Mouse (Mus musculus) lung, embryonic 14.5 days (tissue): Measurements from ENCODE around the gene Ssbp3. TPM values are rescaled to one million over a fixed set of nuclear protein-coding genes. Genes with fewer than 3 reads are reported as not detected.
A peak's percentile ranks its signal among the peaks of the same experiment; 100 is the strongest.

Source experiments
- ATAC-seq: fragments of 200-750 bp; cut with Nextera tagmentation; 2 replicates; pipeline ENCODE4 v1.8.0; 2017; ENCODE audit warnings: mild to moderate bottlenecking, moderate TSS enrichment, moderate library complexity; ENCODE audit not compliant: insufficient read depth
- DNase-seq: peaks from one replicate; pipeline ENCODE4 v3.0.0-alpha.2; 2015
- H3K27ac ChIP-seq: fragments of 300-500 bp; sonication (generic); 2 replicates; pipeline ENCODE4 v1.5.1; 2014; ENCODE audit warnings: low read depth, mild to moderate bottlenecking, moderate library complexity
- H3K27me3 ChIP-seq: fragments of 300-500 bp; sonication (generic); 2 replicates; pipeline ENCODE4 v1.6.1; 2014; ENCODE audit warnings: low read length, control low read depth; ENCODE audit not compliant: insufficient read depth
- H3K36me3 ChIP-seq: fragments of 300-500 bp; sonication (generic); 2 replicates; pipeline ENCODE4 v1.6.1; 2014; ENCODE audit warnings: control low read depth; ENCODE audit not compliant: insufficient read depth
- H3K4me1 ChIP-seq: fragments of 300-500 bp; sonication (generic); 2 replicates; pipeline ENCODE4 v1.6.1; 2014; ENCODE audit warnings: antibody characterized with exemption, control low read depth; ENCODE audit not compliant: insufficient read depth
- H3K4me2 ChIP-seq: fragments of 300-500 bp; sonication (generic); 2 replicates; pipeline ENCODE4 v1.6.1; 2014; ENCODE audit warnings: mild to moderate bottlenecking
- H3K4me3 ChIP-seq: fragments of 300-500 bp; sonication (generic); 2 replicates; pipeline ENCODE4 v1.5.1; 2014; ENCODE audit warnings: low read depth, low read length
- H3K9ac ChIP-seq: fragments of 300-500 bp; sonication (generic); 2 replicates; pipeline ENCODE4 v1.6.1; 2014
- H3K9me3 ChIP-seq: fragments of 300-500 bp; sonication (generic); 2 replicates; pipeline ENCODE4 v1.6.1; 2016; ENCODE audit warnings: low read depth, low read length, control low read depth
- CTCF ChIP-seq: IDR thresholded peaks from 2 replicates; pipeline ENCODE4 v1.5.1; 2016; ENCODE audit warnings: antibody characterized with exemption, low read depth
- WGBS: fragments of 180-500 bp; shearing (Covaris S2); extraction: QIAGEN DNeasy Blood & Tissue Kit; methylation state at CpG from one replicate; pipeline ENCODE4 v1.1.7; 2014; 5-methylcytosine and 5-hydroxymethylcytosine counted together
- polyA plus RNA-seq: library from polyadenylated mRNA; unstranded; fragments of >200 nt; fragmentation: Nextera tagmentation; extraction: Ambion mirVana; gene quantifications from 2 replicates; pipeline ENCODE4 v1.2.1, GENCODE M21; 2014

Gene Ssbp3
- polyA plus RNA-seq, 1 experiment from 2014 or later: 80.2 TPM

GRCm38 (mm10) chr4:106985899-106986832 lies 75.7 kb downstream of the Ssbp3 start:
- no peak overlapping the region for H3K4me3 ChIP-seq
- WGBS: 21% methylated on average over 15 of the region's 15 CpGs
- H3K27ac ChIP-seq: peak overlapping the region; percentile 79; the same call in 1 of the 2 replicates
- no peak overlapping the region for H3K4me2 ChIP-seq
- TF ChIP-seq CTCF: no peak
- peaks cover 30% of the 10 kb centered on the region for H3K4me1 ChIP-seq
- no peaks in the 10 kb centered on the region for H3K27me3 ChIP-seq
- H3K9ac ChIP-seq: peak overlapping the region; percentile 34; the same call in 1 of the 2 replicates
- no peaks in the 10 kb centered on the region for H3K9me3 ChIP-seq
- 0 out of 2 replicates have a peak, but pooled peaks cover 3% of the 10 kb centered on the region for H3K36me3 ChIP-seq
- peak; percentile 63 for DNase-seq
- ATAC-seq: peak; percentile 55

- Histone ChIP-seq H3K27me3 (no peaks in the 10 kb centered on the region), H3K4me3 (no peak overlapping the region), H3K4me2 (peak overlapping the region; percentile 33; the same call in 1 of the 2 replicates), H3K4me1 (peaks cover 26% of the 10 kb centered on the region), H3K27ac (peak overlapping the region; percentile 76; the same call in 1 of the 2 replicates), H3K36me3 (peaks cover 3% of the 10 kb centered on the region; the same call in 1 of the 2 replicates), H3K9me3 (no peaks in the 10 kb centered on the region), H3K9ac (0 out of 2 replicates have a peak overlapping the region, but pooled peaks have one; percentile 13)
- ATAC-seq (peak; percentile 51; the same call in 1 of the 2 replicates), DNase-seq (peak; percentile 82)
- WGBS: 19% methylated on average over 7 of the region's 7 CpGs
- TF ChIP-seq CTCF: peak; percentile 74
These were observed 77.3 kb downstream of the Ssbp3 start for GRCm38 (mm10) chr4:106987725-106988364.

- peaks cover 21% of the 10 kb centered on the region for H3K4me1 ChIP-seq
These were observed 78.4 kb downstream of the Ssbp3 start for GRCm38 (mm10) chr4:106988886-106989225.

GRCm38 (mm10) chr4:106989226-106989983 lies 78.9 kb downstream of the Ssbp3 start:
- Histone ChIP-seq H3K9me3 (no peaks in the 10 kb centered on the region), H3K9ac (no peak overlapping the region), H3K4me2 (no peak overlapping the region), H3K27ac (peak overlapping the region; percentile 19; the same call in 1 of the 2 replicates), H3K36me3 (peaks cover 3% of the 10 kb centered on the region; the same call in 1 of the 2 replicates), H3K4me3 (no peak overlapping the region), H3K27me3 (no peaks in the 10 kb centered on the region), H3K4me1 (peaks cover 21% of the 10 kb centered on the region)
- 59% methylated on average over 10 of the region's 10 CpGs for WGBS
- DNase-seq (peak; percentile 62), ATAC-seq (no peak)
- peak; percentile 74 for TF ChIP-seq CTCF

More at GRCm38 (mm10) chr4:106988886-106989225, 78.4 kb downstream of the Ssbp3 start:
- Histone ChIP-seq H3K4me2 (no peak overlapping the region), H3K9ac (no peak overlapping the region), H3K36me3 (peaks cover 3% of the 10 kb centered on the region; the same call in 1 of the 2 replicates), H3K4me3 (no peak overlapping the region), H3K27me3 (no peaks in the 10 kb centered on the region), H3K9me3 (no peaks in the 10 kb centered on the region), H3K27ac (peak overlapping the region; percentile 19; the same call in 1 of the 2 replicates)
- no peak for ATAC-seq
- DNase-seq: no peak
- 74% methylated on average over 6 of the region's 6 CpGs for WGBS
- no peak for TF ChIP-seq CTCF

- peaks cover 3% of the 10 kb centered on the region; the same call in 1 of the 2 replicates for H3K36me3 ChIP-seq
- ATAC-seq: no peak
- 91% methylated on average over 5 of the region's 5 CpGs for WGBS
- H3K4me1 ChIP-seq: peaks cover 17% of the 10 kb centered on the region
- H3K27me3 ChIP-seq: no peaks in the 10 kb centered on the region
- H3K9ac ChIP-seq: no peak overlapping the region
- DNase-seq: no peak
- H3K9me3 ChIP-seq: no peaks in the 10 kb centered on the region
- H3K27ac ChIP-seq: no peak overlapping the region
- no peak overlapping the region for H3K4me2 ChIP-seq
- H3K4me3 ChIP-seq: no peak overlapping the region
- TF ChIP-seq CTCF: no peak
These were observed 82.6 kb downstream of the Ssbp3 start for GRCm38 (mm10) chr4:106993053-106993452.

- DNase-seq (no peak), ATAC-seq (no peak)
- no peaks in the 10 kb centered on the region for H3K9me3 ChIP-seq
- H3K36me3 ChIP-seq: peaks cover 3% of the 10 kb centered on the region; the same call in 1 of the 2 replicates
- no peak overlapping the region for H3K4me2 ChIP-seq
- no peak overlapping the region for H3K9ac ChIP-seq
- H3K4me1 ChIP-seq: peaks cover 19% of the 10 kb centered on the region
- no peak for TF ChIP-seq CTCF
- 77% methylated on average over 5 of the region's 5 CpGs for WGBS
- no peaks in the 10 kb centered on the region for H3K27me3 ChIP-seq
- no peak overlapping the region for H3K27ac ChIP-seq
- no peak overlapping the region for H3K4me3 ChIP-seq
These were observed 83.8 kb downstream of the Ssbp3 start for GRCm38 (mm10) chr4:106994252-106994651.
